Mouse (Mus musculus): ENCODE measurements around the gene Gpi1.

- TF ChIP-seq JUND (conservative IDR thresholded peaks at IDR 0.05; ENCODE audit: low read depth, low read length): no peak
- TF ChIP-seq POLR2A (IDR thresholded peaks at IDR 0.05; ENCODE audit: low read depth, low read length): no peak
- no peak for TF ChIP-seq SMC3 (IDR thresholded peaks at IDR 0.05; ENCODE audit: low read depth, low read length)
- TF ChIP-seq CTCF (conservative IDR thresholded peaks at IDR 0.05 in 1 of 2, IDR thresholded peaks at IDR 0.05 in 1 of 2; ENCODE audit: low read depth in 2 of 2, low read length in 2 of 2): no peak
- no peak for TF ChIP-seq MXI1 (IDR thresholded peaks at IDR 0.05; ENCODE audit: low read depth, low read length)
- no peak for TF ChIP-seq TCF12 (IDR thresholded peaks at IDR 0.05; ENCODE audit: low read depth, low read length)
- TF ChIP-seq USF1 (IDR thresholded peaks at IDR 0.05; ENCODE audit: low read depth, low read length): no peak
- TF ChIP-seq ZC3H11A (IDR thresholded peaks at IDR 0.05; ENCODE audit: low read depth, low read length): no peak
- no peak for TF ChIP-seq MAFK (IDR thresholded peaks at IDR 0.05; ENCODE audit: insufficient replicate concordance, low read length)
- TF ChIP-seq SIN3A (IDR thresholded peaks at IDR 0.05; ENCODE audit: low read length): no peak
- TF ChIP-seq RCOR1 (conservative IDR thresholded peaks at IDR 0.05; ENCODE audit: low read depth, low read length): no peak
- no peak for TF ChIP-seq HCFC1 (IDR thresholded peaks at IDR 0.05; ENCODE audit: low read depth, low read length)
- no peak for TF ChIP-seq EP300 (IDR thresholded peaks at IDR 0.05; ENCODE audit: low read length)
- TF ChIP-seq USF2 (conservative IDR thresholded peaks at IDR 0.05; ENCODE audit: low read depth, low read length): no peak
Measured at GRCm38 (mm10) chr7:34224308-34224707, 5.8 kb downstream of the Gpi1 start.
